Mouse (Mus musculus): ENCODE results near the gene Ilf2. TPM values are rescaled to one million over a fixed set of nuclear protein-coding genes. Genes with fewer than 3 reads are reported as not detected.

Ilf2 gene
- total and polyA plus RNA-seq, 2 experiments from 2014 or later, result 119 to 177 TPM

DNA sequence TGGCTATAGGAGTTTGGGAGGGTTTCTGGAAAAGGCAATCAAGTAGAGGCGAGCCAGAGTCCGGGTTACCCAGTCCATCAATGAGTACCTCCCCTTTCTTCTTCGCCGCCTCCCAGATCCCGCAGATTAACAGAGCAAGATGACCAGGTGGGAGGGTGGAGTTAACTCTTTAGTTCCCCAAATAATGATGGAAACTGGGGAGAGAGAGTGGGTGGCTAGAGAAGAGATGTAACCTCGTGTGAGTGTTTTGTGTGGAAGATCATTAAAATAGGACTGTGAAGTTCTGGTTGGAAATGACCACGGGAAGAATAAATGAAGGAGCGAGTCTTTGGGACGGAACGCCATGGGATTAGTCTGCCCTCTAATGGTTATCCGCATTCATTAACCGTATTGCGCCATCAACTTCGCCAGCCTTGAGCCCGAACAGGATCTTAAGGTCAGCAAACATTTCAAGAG lies 9.6 kb upstream of the Ilf2 start:
- no peaks in the 10 kb centered on the region for H3K9me3 ChIP-seq (ENCODE audit: low read length)
- ATAC-seq, result peak; percentile 52
- TF ChIP-seq CTCF (IDR thresholded peaks at IDR 0.05; ENCODE audit: low read depth), result peak; percentile 86
- H3K4me3 ChIP-seq (ENCODE audit: low read length), result peak overlapping the region; percentile 56
- H3K4me2 ChIP-seq (ENCODE audit: low read depth, low read length), result peak overlapping the region; percentile 96
- peaks cover 3% of the 10 kb centered on the region for H3K27me3 ChIP-seq (ENCODE audit: insufficient read depth, low read length)
- under 1% methylated on average over 15 of the region's 15 CpGs for WGBS
- peak overlapping the region; percentile 49 for H3K9ac ChIP-seq (replicated peaks; ENCODE audit: low read length)
- no peak overlapping the region for H3K27ac ChIP-seq
- no peaks in the 10 kb centered on the region for H3K4me1 ChIP-seq (ENCODE audit: insufficient read depth, low read length)
- no peaks in the 10 kb centered on the region for H3K36me3 ChIP-seq (ENCODE audit: insufficient read depth, low read length)
- DNase-seq (ENCODE audit: low spot score), result peak; percentile 86

DNA sequence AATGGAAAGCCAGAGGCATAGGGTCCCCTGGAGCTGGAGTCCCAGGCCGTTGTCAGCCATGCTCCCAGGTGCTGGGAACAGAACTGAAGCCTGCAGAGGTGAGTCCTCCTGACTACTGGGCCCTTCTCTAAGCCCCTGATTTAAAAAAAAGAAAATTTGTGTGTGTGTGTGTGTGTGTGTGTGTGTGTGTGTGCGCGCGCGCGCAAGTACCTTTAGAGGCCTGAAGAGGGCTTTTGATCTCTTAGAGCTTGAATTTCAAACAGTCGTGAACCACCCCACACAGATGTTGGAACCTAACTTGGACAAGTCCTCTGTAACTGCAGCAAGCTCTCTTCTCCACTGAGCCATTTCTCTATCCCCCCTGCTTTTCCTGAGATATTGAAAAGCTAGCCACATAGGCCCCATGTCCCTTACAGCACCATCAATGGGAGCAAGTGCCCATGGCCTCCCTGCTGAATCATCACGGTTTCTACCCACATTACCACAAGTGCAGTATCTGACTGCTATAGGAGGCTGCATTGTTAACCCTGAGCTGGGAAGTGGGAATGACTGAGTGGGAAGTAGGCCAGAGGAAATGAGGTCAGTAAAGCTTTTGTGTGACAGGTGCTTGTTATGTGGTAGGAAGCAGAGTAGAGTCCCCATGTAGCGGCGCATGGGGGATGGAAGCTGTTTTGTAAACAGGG lies 8.2 kb upstream of the Ilf2 start:
- H3K36me3 ChIP-seq (ENCODE audit: insufficient read depth, low read length), result no peaks in the 10 kb centered on the region
- H3K9me3 ChIP-seq (ENCODE audit: low read length), result no peaks in the 10 kb centered on the region
- no peak overlapping the region for H3K4me3 ChIP-seq (ENCODE audit: low read length)
- no peaks in the 10 kb centered on the region for H3K4me1 ChIP-seq (ENCODE audit: insufficient read depth, low read length)
- H3K9ac ChIP-seq (replicated peaks; ENCODE audit: low read length), result no peak overlapping the region
- DNase-seq (ENCODE audit: low spot score), result no peak
- H3K4me2 ChIP-seq (ENCODE audit: low read depth, low read length), result no peak overlapping the region
- H3K27me3 ChIP-seq (ENCODE audit: insufficient read depth, low read length), result peaks cover 3% of the 10 kb centered on the region
- no peak overlapping the region for H3K27ac ChIP-seq
- TF ChIP-seq CTCF (IDR thresholded peaks at IDR 0.05; ENCODE audit: low read depth), result peak; percentile 3; the same call in 1 of the 2 replicates
- ATAC-seq, result no peak
- WGBS, result 92% methylated on average over 10 of the region's 10 CpGs

DNA sequence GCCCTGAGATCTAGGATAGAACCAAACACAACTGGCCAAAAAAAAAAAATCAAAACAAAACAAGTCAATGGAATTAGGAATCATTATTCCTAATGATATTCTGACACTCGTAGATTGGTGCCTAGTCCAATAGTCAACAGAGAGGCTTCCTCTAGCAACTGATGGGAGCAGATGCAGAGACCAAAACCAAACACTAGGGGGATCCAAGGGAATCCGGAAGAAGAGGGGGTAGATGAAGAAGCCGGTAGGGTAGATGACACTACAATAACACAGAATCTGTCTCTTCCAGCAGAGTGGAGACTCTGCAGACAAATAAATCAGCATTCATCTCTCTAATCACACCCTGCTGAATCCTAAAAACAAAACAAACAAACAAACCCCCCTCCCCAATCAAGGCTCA lies 3.7 kb upstream of the Ilf2 start:
- Histone ChIP-seq H3K27ac (no peak overlapping the region), H3K9ac (replicated peaks; ENCODE audit: low read length) (no peak overlapping the region), H3K27me3 (ENCODE audit: insufficient read depth, low read length) (no peaks in the 10 kb centered on the region), H3K36me3 (ENCODE audit: insufficient read depth, low read length) (no peaks in the 10 kb centered on the region), H3K4me1 (ENCODE audit: insufficient read depth, low read length) (no peaks in the 10 kb centered on the region), H3K4me2 (ENCODE audit: low read depth, low read length) (no peak overlapping the region), H3K9me3 (ENCODE audit: low read length) (no peaks in the 10 kb centered on the region), H3K4me3 (ENCODE audit: low read length) (no peak overlapping the region)
- 31% methylated on average over 3 of the region's 3 CpGs for WGBS
- peak; percentile 17 for DNase-seq (ENCODE audit: low spot score)
- TF ChIP-seq CTCF (IDR thresholded peaks at IDR 0.05; ENCODE audit: low read depth), result peak; percentile 60
- no peak for ATAC-seq

DNA sequence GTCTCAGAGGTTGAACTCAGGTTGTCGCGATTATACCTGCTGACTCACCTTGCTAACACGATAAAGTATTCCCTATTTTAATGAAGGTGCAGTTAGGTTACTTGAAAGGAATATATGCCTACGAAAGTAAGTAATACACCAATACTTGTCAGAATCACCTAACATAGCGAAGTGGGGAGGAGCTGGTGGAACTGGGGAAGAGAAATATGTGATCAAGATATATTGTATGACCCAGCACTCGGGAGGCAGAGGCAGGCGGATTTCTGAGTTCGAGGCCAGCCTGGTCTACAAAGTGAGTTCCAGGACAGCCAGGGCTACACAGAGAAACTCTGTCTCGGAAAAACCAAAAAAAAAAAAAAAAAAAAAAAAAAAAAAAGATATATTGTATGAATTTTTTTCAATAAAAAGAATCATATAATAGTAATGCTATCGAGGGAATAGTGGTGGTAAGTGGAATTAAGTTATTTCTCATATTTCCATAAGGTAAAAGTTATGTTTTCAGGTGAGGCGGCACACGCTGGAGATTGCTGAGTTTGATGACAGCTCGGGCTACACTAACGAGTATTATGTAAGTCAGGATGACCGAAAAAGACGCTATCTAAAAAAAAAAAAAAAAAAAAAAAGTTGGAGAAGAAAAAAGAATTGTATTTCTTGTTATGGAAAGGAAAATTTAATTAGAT lies 635 bp upstream of the Ilf2 start:
- Histone ChIP-seq H3K4me1 (ENCODE audit: insufficient read depth, low read length) (no peaks in the 10 kb centered on the region), H3K27ac (no peak overlapping the region), H3K27me3 (ENCODE audit: insufficient read depth, low read length) (no peaks in the 10 kb centered on the region), H3K9ac (replicated peaks; ENCODE audit: low read length) (no peak overlapping the region), H3K9me3 (ENCODE audit: low read length) (no peaks in the 10 kb centered on the region), H3K4me3 (ENCODE audit: low read length) (peak overlapping the region; percentile 33), H3K4me2 (ENCODE audit: low read depth, low read length) (peak overlapping the region; percentile 47), H3K36me3 (ENCODE audit: insufficient read depth, low read length) (peaks cover 2% of the 10 kb centered on the region; the same call in 1 of the 2 replicates)
- DNase-seq (ENCODE audit: low spot score) (no peak), ATAC-seq (peak; percentile 38)
- TF ChIP-seq CTCF (IDR thresholded peaks at IDR 0.05; ENCODE audit: low read depth), result no peak
- WGBS, result 36% methylated on average over 15 of the region's 16 CpGs

DNA sequence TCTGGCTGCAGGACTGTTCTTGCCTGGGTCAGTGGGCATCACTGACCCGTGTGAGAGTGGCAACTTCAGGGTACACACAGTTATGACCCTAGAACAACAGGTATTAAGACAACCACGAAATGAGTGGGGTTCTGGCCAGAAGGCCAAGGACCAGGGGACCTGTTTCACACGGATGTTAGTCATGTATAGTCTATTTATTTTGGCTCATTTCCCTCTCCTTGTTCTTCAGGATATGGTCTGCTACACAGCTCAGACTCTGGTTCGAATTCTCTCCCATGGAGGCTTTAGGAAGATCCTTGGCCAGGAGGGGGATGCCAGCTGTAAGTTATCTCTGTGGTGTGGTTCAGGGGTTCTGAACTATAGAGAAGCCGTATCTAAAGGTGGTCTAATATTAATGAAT lies 11.1 kb downstream of the Ilf2 start:
- H3K4me1 ChIP-seq (ENCODE audit: insufficient read depth, low read length), result 0 out of 2 replicates have a peak, but pooled peaks cover 3% of the 10 kb centered on the region
- DNase-seq (ENCODE audit: low spot score) (no peak), ATAC-seq (no peak)
- WGBS, result 75% methylated on average over 5 of the region's 5 CpGs
- H3K9me3 ChIP-seq (ENCODE audit: low read length), result no peaks in the 10 kb centered on the region
- no peak overlapping the region for H3K9ac ChIP-seq (replicated peaks; ENCODE audit: low read length)
- H3K27ac ChIP-seq, result no peak overlapping the region
- H3K36me3 ChIP-seq (ENCODE audit: insufficient read depth, low read length), result peaks cover 56% of the 10 kb centered on the region
- H3K27me3 ChIP-seq (ENCODE audit: insufficient read depth, low read length), result no peaks in the 10 kb centered on the region
- H3K4me3 ChIP-seq (ENCODE audit: low read length), result no peak overlapping the region
- no peak for TF ChIP-seq CTCF (IDR thresholded peaks at IDR 0.05; ENCODE audit: low read depth)
- no peak overlapping the region for H3K4me2 ChIP-seq (ENCODE audit: low read depth, low read length)

DNA sequence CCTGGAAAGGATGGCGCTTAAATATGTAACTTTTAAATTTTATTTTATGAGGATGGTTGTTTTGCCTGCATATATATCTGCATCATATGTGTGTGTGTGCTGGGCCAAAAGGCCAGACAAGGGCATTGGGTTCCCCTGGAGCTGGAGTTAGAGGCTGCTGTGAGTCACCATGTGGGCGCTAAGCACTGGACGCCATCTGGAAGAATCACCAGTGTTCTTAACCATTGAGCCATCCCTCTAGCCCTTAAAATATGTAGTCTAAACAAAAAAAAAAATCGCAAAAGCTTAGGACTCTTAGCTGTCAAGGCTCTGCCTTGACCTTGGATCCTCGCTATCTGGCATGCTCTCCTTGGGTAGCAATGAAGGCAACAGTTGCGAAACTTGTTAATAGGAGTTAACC lies 12.7 kb downstream of the Ilf2 start:
- H3K36me3 ChIP-seq (ENCODE audit: insufficient read depth, low read length), result peaks cover 41% of the 10 kb centered on the region
- DNase-seq (ENCODE audit: low spot score) (no peak), ATAC-seq (no peak)
- no peak for TF ChIP-seq CTCF (IDR thresholded peaks at IDR 0.05; ENCODE audit: low read depth)
- 90% methylated on average over 6 of the region's 6 CpGs for WGBS
- no peaks in the 10 kb centered on the region for H3K9me3 ChIP-seq (ENCODE audit: low read length)
- H3K27ac ChIP-seq, result no peak overlapping the region
- no peak overlapping the region for H3K9ac ChIP-seq (replicated peaks; ENCODE audit: low read length)
- 0 out of 2 replicates have a peak, but pooled peaks cover 3% of the 10 kb centered on the region for H3K4me1 ChIP-seq (ENCODE audit: insufficient read depth, low read length)
- H3K4me2 ChIP-seq (ENCODE audit: low read depth, low read length), result no peak overlapping the region
- H3K27me3 ChIP-seq (ENCODE audit: insufficient read depth, low read length), result no peaks in the 10 kb centered on the region
- no peak overlapping the region for H3K4me3 ChIP-seq (ENCODE audit: low read length)
